Mouse (Mus musculus) kidney, embryonic 16.5 days (tissue): ENCODE results near the gene Cep295nl. TPM values are rescaled to one million over a fixed set of nuclear protein-coding genes. Genes with fewer than 3 reads are reported as not detected.
"Not testable (repeated sequence)": the region's sequence is repeated elsewhere in the genome, so short reads cannot be mapped to it uniquely, and the experiment has no call there.

Experiments used
- ATAC-seq: fragments of 200-750 bp; cut with Nextera tagmentation; 2 replicates; pipeline ENCODE4 v1.8.0; 2017; ENCODE audit warnings: moderate TSS enrichment; ENCODE audit not compliant: low FRiP score, low TSS enrichment
- H3K27ac ChIP-seq: fragments of 300-500 bp; sonication (generic); 2 replicates; pipeline ENCODE4 v1.5.1; 2014; ENCODE audit warnings: low read length
- H3K27me3 ChIP-seq: fragments of 300-500 bp; sonication (generic); 2 replicates; pipeline ENCODE4 v1.6.1; 2014; ENCODE audit warnings: low read length, control low read depth, mixed read lengths; ENCODE audit not compliant: insufficient read depth
- H3K36me3 ChIP-seq: fragments of 300-500 bp; sonication (generic); 2 replicates; pipeline ENCODE4 v1.6.1; 2014; ENCODE audit warnings: low read length, control low read depth, mixed read lengths; ENCODE audit not compliant: insufficient read depth
- H3K4me1 ChIP-seq: fragments of 300-500 bp; sonication (generic); 2 replicates; pipeline ENCODE4 v1.6.1; 2014; ENCODE audit warnings: low read length, control low read depth, mixed read lengths; ENCODE audit not compliant: insufficient read depth
- H3K4me2 ChIP-seq: fragments of 300-500 bp; sonication (generic); replicated peaks from 2 replicates; pipeline ENCODE4 v1.6.1; 2014; ENCODE audit warnings: low read depth, low read length
- H3K4me3 ChIP-seq: fragments of 300-500 bp; sonication (generic); 2 replicates; pipeline ENCODE4 v1.5.1; 2014; ENCODE audit warnings: mild to moderate bottlenecking, low read length
- H3K9ac ChIP-seq: fragments of 300-500 bp; sonication (generic); replicated peaks from 2 replicates; pipeline ENCODE4 v1.6.1; 2014; ENCODE audit warnings: low read length
- H3K9me3 ChIP-seq: fragments of 300-500 bp; sonication (generic); 2 replicates; pipeline ENCODE4 v1.6.1; 2016; ENCODE audit warnings: low read length, control low read depth
- WGBS: fragments of 180-500 bp; shearing (Covaris S2); extraction: QIAGEN DNeasy Blood & Tissue Kit; methylation state at CpG from one replicate; pipeline ENCODE4 v1.1.7; 2014; 5-methylcytosine and 5-hydroxymethylcytosine counted together
- polyA plus RNA-seq: library from polyadenylated mRNA; unstranded; fragments of >200 nt; fragmentation: Nextera tagmentation; extraction: Ambion mirVana; gene quantifications from 2 replicates; pipeline ENCODE4 v1.2.1, GENCODE M21; 2015

The Cep295nl gene
- polyA plus RNA-seq: 0.37 and 0.39 TPM in 2 replicates

DNA sequence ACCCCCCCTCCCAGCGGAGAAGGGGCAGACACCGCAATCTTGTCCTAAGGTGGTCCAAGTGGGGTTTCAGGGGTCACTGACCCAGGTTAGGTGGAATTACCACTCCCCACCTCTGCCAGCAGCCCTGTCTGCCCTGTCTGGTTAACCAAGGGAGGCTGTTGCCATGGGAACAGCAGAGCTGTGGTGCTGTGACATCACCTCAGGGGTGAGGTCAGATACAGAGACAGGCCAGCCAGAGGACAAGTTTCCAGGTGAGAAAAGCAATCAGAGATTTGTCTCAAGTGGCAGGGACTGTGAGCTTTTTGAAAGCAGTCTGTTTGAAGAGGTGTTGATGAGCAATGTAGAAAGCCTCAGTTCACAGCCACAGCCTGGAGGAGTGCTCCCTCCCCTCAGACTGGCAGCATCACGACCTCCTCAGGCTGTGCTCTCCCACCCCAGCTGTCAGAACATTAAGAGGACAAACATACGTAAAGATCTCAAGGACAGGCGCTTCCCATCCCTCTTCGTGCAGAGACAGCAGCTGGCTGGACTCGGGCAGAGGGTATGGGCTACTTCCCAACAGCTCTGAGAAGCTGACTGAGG, at the start of gene Cep295nl:
Cep295nl (minus strand) TSS at position 101 of the 582 bp plus-strand sequence.
- no peak within 1 kb of the TSS for H3K4me3 ChIP-seq
- 0 out of 2 replicates have a peak within 1 kb of the TSS, but pooled peaks have one; percentile 20 for H3K27ac ChIP-seq
- peaks cover 36% of the 10 kb centered on the region for H3K4me1 ChIP-seq
- H3K9ac ChIP-seq: no peak within 1 kb of the TSS; the same call in none of the 2 replicates
- H3K9me3 ChIP-seq: no peaks in the 10 kb centered on the region
- WGBS: 17% methylated on average over 7 of the region's 7 CpGs
- no peaks in the 10 kb centered on the region for H3K27me3 ChIP-seq
- peak; percentile 60; the same call in 1 of the 2 replicates for ATAC-seq
- H3K4me2 ChIP-seq: no peak within 1 kb of the TSS
- H3K36me3 ChIP-seq: no peaks in the 10 kb centered on the region

DNA sequence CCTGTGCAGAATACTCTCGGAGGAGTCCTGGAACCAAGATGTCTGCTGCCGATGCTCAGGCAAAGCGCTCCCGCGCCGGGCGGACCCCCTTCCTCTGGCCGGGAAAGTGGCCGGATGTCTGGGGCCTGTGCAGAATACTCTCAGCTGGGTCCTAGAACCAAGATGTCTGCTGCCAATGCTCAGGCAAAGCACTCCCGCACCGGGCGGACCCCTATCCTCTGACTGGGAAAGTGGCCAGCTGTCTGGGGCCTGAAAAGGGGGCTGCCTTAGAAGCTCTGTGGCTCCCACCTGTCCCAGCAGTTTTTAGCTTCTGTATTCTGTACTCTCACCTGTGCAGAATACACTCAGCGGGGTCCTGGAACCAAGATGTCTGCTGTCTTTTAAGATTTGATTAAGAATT, 45.5 kb upstream of the Cep295nl start:
- H3K36me3 ChIP-seq, H3K4me1 ChIP-seq, H3K27ac ChIP-seq, H3K9ac ChIP-seq, H3K27me3 ChIP-seq, H3K9me3 ChIP-seq, ATAC-seq, H3K4me2 ChIP-seq, H3K4me3 ChIP-seq: not testable (repeated sequence)
- WGBS: 95% methylated on average over 13 of the region's 13 CpGs

DNA sequence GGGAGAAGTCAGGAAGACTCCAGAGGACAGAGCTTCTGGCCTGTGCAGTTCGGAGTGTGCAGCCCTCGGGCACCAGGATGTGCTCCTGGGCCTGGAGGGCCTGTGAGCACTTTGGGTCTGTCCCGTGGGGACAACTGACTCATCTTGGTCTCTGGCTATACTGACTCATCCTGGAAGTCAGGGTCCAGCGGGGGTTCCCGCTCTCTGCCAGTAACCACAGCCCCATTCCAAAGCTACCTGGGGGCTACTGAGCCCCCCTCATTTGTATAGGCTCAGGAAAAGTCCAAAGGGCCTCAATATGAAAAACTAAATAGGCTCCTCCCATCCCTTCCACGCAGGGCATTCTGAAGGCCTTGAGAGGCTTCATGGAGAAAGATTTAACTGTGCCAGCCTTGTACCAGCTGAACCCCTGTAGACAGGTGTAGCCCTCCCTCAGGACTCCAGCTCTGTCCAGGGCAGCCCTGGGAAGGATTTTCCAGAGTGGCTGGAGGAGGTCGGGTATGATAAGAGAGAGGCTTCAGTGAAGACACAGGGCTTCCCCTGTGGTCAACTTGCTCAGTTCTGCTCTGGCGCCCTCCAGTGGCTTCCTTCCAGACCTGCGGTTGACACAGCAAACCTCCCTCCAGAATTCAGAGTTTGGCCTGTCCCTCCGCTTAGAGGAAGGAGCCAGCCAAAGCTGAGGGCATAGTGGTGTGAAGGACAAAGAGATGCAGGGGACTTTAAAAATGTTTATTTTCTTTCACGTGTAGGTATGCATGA, 37.1 kb upstream of the Cep295nl start:
- WGBS: 40% methylated on average over 11 of the region's 11 CpGs

DNA sequence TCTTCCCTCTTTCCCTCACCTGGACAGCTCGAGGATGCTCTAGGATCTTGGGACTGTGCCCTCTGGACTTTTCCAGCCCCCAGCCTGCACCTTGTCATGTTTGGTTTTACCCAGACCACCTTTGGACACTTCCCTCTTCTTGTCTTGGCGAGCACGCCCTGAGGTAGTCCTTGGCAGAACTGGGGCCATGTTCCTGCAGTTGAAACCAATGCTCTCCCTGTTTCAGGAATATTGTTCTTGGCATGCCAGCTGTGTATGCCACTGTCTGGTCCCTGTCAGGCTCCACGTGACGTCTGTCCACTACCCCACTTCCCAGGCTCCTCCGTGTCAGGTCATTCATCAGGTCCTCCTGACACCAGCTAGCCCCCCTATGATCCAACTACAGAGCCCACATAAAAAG, 36.4 kb upstream of the Cep295nl start:
- Histone ChIP-seq H3K36me3 (no peaks in the 10 kb centered on the region), H3K27me3 (no peaks in the 10 kb centered on the region), H3K4me1 (peaks cover 11% of the 10 kb centered on the region), H3K9me3 (no peaks in the 10 kb centered on the region), H3K4me2 (no peak overlapping the region), H3K9ac (no peak overlapping the region), H3K27ac (no peak overlapping the region), H3K4me3 (no peak overlapping the region)
- whole genome bisulfite sequencing: 84% methylated on average over 6 of the region's 6 CpGs
- ATAC-seq: no peak

More for the DNA sequence above, 37.1 kb upstream of the Cep295nl start:
- peak; percentile 76 for ATAC-seq
- H3K4me2 ChIP-seq: no peak overlapping the region
- H3K9me3 ChIP-seq: no peaks in the 10 kb centered on the region
- 0 out of 2 replicates have a peak overlapping the region, but pooled peaks have one; percentile 28 for H3K9ac ChIP-seq
- H3K4me1 ChIP-seq: peaks cover 11% of the 10 kb centered on the region
- no peak overlapping the region for H3K4me3 ChIP-seq
- no peaks in the 10 kb centered on the region for H3K27me3 ChIP-seq
- no peak overlapping the region for H3K27ac ChIP-seq
- no peaks in the 10 kb centered on the region for H3K36me3 ChIP-seq

DNA sequence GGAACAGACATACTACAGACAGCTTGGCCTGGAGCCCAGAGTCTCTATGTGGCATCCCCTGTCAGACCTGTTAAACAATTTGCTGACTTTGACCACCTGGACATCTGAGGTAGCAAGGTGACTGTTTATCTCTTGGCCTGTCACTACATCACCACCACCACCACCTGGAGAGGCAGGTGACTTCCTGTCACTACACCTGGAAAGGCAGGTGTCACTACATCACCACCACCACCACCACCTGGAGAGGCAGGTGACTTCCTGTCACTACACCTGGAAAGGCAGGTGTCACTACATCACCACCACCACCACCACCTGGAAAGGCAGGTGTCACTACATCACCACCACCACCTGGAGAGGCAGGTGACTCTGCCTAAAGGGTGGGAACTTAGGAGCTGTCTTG, 34.0 kb upstream of the Cep295nl start:
- H3K9ac ChIP-seq, ATAC-seq, H3K27ac ChIP-seq, H3K4me2 ChIP-seq, H3K36me3 ChIP-seq, H3K9me3 ChIP-seq, H3K4me3 ChIP-seq, H3K27me3 ChIP-seq: not testable (repeated sequence)
- peaks cover 11% of the 10 kb centered on the region for H3K4me1 ChIP-seq

DNA sequence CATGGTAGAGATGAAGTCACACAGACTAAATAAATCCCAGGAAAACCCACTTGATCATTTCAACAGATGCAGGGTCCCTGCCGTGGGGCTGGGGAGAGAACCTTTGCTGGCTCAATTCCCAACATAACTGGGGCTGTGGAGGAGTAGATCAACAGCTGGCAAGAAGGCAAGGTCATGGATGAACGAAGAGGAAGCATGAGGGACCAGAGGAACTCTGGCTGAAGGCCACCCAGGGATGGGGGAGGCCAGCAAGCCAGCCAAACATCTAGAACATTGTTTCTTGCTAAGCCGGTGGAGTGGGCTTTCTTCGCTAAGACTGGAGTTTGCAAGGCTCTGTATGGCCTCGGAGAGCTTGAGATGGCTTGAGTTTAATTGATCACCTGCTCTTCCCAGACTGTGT, 33.6 kb upstream of the Cep295nl start:
- Histone ChIP-seq H3K4me2 (no peak overlapping the region), H3K27ac (no peak overlapping the region), H3K36me3 (no peaks in the 10 kb centered on the region), H3K9me3 (no peaks in the 10 kb centered on the region), H3K9ac (no peak overlapping the region), H3K27me3 (no peaks in the 10 kb centered on the region), H3K4me3 (no peak overlapping the region), H3K4me1 (peaks cover 11% of the 10 kb centered on the region)
- no peak for ATAC-seq
- WGBS: 46% methylated on average over 5 of the region's 5 CpGs

DNA sequence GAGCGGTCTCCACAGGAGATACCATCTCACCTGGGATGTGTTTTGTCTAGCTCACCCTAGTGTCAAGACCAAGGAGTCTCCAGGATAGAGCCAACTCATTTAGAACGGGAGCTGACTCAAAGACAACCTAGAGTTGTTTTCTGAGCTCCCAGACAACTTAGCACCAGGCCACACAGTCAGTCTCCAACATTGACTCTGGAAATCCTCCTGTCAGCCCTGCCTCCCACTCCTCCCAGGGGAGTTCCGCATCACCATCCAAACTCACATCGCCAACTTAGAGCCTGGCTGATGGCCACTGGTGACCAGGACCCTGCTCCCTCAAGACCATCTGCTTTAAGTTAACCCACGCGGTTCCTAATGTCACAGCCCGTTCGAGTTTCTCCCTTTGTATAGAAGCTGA, 33.2 kb upstream of the Cep295nl start:
- no peaks in the 10 kb centered on the region for H3K9me3 ChIP-seq
- peaks cover 11% of the 10 kb centered on the region for H3K4me1 ChIP-seq
- H3K27me3 ChIP-seq: no peaks in the 10 kb centered on the region
- no peak overlapping the region for H3K9ac ChIP-seq
- no peak overlapping the region for H3K4me3 ChIP-seq
- WGBS: 72% methylated on average over 8 of the region's 8 CpGs
- no peak overlapping the region for H3K27ac ChIP-seq
- no peaks in the 10 kb centered on the region for H3K36me3 ChIP-seq
- ATAC-seq: no peak
- H3K4me2 ChIP-seq: no peak overlapping the region

DNA sequence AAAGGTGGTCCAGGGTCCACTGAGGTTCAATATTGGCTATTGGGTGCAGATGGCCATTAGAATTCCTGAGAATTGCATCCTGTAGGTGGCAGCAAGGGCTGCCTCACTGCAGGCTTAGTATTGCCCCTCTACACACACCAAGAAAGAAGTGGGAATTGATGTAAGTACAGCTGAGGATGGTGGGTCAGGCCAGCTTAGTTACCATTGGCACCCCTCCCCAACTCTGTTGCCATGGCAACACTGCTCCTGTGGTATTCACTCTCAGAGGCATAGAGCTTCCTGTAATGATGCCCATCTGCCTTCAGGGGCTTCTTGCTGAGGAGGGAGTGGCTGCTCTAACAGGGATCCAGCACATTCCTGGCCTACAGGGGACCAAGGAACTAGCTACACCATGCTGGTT, 32.7 kb upstream of the Cep295nl start:
- ATAC-seq: no peak
- Histone ChIP-seq H3K9ac (no peak overlapping the region), H3K27me3 (no peaks in the 10 kb centered on the region)

DNA sequence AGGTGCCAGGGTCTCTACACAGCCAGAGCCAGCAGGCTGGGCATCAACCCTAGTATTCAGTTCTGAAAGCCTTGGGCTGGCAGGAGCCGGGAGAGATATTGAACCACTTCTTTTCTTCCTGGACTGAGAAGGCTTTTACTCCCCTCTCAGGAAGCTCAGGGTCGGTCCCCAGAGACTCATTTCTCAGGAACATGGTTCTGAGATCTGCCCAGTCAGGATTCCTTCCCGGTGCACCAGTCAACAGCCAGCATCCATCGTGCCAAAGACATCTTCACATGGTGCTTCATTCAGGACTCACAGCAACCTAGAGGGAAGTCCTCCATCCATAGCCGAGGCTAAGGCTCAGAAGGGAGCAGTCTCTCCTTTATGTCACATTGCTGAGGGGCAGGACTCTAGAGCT, 32.2 kb upstream of the Cep295nl start:
- WGBS: 64% methylated on average over 5 of the region's 5 CpGs

More for the DNA sequence above, 32.7 kb upstream of the Cep295nl start:
- H3K27ac ChIP-seq: no peak overlapping the region
- H3K36me3 ChIP-seq: no peaks in the 10 kb centered on the region
- H3K4me3 ChIP-seq: no peak overlapping the region
- no peak overlapping the region for H3K4me2 ChIP-seq
- H3K9me3 ChIP-seq: no peaks in the 10 kb centered on the region
- H3K4me1 ChIP-seq: peaks cover 11% of the 10 kb centered on the region

DNA sequence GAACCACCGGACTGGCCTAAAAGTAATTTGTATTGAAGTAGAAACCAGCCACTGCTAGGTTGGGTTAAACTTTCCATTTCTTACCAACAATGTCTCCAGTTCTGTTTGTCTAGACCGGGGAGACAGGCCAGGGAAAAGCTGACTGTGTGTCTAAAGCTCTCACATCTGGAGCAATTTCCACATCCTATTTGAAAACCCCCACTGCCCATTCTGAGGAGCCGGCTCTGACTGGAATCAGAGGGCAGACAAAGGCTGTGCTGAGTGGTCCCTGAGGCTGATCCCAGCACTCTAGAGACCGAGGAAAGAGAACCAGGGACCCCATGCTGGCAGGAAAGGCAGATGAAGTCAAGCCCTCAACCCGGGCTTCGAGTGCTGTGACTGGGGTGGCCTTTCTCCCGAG, 30.3 kb upstream of the Cep295nl start:
- H3K4me2 ChIP-seq: no peak overlapping the region
- H3K9me3 ChIP-seq: no peaks in the 10 kb centered on the region
- peaks cover 9% of the 10 kb centered on the region for H3K4me1 ChIP-seq
- no peak for ATAC-seq
- 76% methylated on average over 7 of the region's 7 CpGs for WGBS
- H3K27me3 ChIP-seq: no peaks in the 10 kb centered on the region
- no peak overlapping the region for H3K9ac ChIP-seq
- H3K36me3 ChIP-seq: no peaks in the 10 kb centered on the region
- no peak overlapping the region for H3K27ac ChIP-seq
- no peak overlapping the region for H3K4me3 ChIP-seq

More for the DNA sequence above, 32.2 kb upstream of the Cep295nl start:
- ATAC-seq: no peak
- Histone ChIP-seq H3K27ac (no peak overlapping the region), H3K4me1 (peaks cover 10% of the 10 kb centered on the region), H3K4me3 (no peak overlapping the region), H3K9me3 (no peaks in the 10 kb centered on the region), H3K27me3 (no peaks in the 10 kb centered on the region), H3K9ac (no peak overlapping the region), H3K36me3 (no peaks in the 10 kb centered on the region), H3K4me2 (no peak overlapping the region)
